Mouse (Mus musculus) ovary, postnatal 14 days (tissue): Measurements from ENCODE around the gene Smim24.

ENCODE experiments used
- DNase-seq: peaks from one replicate; pipeline ENCODE4 v3.0.0; 2022; ENCODE audit warnings: low spot score

Smim24 gene

DNA sequence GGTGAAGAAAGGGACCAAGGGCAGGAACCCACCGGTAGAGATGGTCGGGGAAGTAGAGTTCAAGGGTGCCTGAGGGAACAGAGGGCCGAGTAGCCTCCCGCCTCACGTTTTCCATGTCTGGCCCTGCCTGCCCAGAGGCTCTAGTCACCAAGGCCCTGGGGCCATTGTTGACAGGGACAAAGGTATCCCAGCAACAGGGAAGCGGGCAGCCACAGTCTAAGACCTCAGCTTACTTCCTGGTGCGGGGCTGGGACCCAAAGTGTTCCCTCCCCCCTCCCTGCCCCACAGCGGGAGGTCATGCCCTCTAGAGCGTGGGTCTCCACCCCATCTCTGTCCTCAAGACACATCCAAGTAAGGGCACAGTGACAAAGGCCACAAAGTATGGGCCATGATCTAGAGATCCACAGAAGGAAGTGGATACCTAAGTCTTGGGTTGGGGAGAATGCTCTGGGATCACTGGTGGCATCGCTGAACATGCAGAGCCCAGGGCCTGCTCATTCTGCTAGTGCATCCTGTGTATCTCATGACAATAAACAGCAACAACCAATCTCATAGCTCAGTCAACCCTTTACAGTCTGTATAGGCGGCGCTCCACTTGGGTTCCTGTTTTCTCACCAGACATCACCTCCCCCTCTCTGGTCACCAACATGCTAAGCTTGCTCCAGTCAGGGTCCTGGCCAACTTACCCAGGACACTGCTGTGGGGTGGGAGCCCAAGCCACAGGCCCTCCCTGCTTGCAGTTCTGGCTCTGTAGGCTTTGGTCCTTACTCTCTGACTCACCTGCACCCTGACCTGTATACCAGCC, 27.0 kb upstream of the Smim24 start, which contains the start of gene 4930404N11Rik:
Gene 4930404N11Rik, minus strand, starts transcription at position 145 of the 805 bp plus-strand sequence.
- no peak for DNase-seq

DNA sequence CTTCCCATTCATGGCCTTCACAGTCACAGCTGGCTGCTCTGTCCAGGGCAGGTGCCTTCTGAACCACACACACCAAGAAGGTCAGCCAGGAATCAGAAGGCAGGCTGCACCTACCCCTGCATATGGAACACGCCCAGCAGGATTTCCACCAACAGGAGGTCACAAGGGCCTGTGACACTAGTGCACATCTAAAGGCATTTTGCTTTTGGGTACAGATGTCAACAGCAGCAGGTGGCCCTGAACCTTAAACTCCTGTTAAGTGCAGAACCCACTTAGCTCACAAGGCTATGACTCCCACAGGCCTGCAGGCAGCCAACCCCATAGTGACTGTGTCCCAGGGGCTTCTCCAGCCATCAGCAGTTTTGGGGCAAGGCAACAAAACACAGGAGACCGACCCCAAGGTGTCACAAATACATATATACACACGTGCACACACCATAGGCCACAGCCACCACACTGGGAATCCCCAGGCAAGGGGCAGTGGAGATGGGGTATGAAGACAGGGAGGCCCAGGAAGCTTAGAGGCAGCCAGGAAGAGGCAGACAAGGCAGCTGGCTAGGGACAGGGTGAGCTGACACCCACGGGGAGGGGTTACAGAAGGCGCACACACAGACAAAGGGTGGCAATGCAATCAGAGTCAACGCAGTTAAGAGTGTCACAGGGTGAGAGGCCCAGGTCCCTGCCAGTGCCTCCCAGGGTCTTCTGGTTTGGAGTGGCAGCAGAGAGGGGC, 26.2 kb upstream of the Smim24 start:
- no peak for DNase-seq

DNA sequence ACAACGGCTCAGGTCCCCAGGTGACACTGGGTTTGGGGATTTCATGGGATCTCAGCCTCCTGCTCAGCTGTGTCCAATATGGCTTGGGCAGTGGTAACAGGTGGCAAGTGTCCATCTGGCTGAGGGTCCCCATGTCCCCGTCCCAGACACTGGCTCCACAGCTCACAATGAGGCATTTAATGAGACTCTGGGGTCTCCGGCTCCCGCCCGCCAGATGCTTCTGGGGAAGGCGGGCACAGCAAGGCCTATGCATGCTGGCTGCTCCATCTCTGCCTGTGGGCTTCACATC, 25.7 kb upstream of the Smim24 start:
- no peak for DNase-seq

DNA sequence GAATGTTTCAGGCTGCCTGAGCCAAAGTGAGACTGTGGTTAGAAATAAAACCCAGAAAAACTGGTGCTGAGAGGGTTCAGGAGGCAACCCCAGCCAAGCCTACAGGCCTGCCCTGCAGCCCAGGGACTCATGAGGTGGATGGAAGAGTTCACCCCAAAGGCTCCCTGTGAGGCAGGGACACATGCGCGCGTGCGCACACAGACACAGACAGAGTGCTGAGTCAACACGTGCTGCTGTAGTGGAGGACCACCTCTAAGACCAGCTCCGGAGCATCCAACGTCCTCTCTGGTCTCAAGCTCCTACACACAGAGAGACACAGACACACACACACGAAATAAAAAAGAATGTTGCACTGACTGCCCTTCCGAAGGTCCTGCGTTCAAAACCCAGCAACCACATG, 17.5 kb upstream of the Smim24 start:
- DNase-seq, result no peak

DNA sequence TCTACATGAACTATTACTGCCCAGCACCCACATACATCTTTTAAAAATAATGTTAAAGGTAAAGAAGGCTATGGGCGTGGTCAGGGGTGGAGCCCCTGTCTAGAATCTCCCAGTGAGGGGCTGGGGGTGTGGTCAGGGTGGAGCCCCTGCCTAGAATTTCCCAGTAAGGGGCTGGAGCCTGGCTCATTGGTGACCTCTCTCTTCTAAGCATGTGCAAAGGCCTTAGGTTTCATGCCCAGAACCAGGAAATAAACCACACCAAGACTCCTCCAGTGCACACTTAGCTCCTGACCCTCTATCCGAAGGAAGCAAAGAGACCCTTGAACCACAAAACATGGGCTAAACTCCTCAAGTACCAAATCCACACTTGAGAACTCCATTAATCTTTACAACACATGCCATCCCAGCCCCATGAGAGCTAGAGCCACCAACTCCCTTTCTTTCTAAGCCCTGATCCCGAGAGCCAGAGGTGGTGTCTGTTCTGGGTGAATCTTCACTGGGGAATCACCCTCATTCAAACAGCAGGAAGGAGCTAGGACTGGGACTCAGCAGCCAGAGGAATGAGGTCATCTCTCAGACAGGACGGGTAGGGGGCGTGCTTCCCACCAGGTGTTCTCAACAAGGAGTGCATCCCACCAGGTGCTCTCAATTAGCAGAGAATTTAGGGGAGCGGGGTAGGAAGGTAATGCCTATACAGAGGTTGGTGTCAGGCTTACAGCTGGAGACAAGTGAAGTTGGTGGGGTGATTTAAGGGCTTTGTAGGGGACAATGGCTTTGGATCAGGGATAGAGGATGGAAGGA, 16.1 kb upstream of the Smim24 start:
- no peak for DNase-seq

DNA sequence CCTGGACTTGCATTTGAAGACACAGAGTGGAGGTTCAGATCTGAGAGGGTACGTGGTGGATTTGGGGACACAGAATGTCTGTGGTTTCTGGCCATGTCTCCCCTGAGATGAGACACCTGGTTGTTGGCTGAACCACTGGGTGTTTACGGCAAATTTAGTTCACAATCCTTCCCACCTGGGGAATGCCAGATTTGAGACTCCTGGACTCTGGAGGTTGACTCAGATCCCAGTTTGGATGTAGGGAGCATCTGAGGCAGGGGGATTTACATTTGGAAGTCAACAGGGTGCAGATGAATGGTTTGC, 15.5 kb upstream of the Smim24 start:
- no peak for DNase-seq

DNA sequence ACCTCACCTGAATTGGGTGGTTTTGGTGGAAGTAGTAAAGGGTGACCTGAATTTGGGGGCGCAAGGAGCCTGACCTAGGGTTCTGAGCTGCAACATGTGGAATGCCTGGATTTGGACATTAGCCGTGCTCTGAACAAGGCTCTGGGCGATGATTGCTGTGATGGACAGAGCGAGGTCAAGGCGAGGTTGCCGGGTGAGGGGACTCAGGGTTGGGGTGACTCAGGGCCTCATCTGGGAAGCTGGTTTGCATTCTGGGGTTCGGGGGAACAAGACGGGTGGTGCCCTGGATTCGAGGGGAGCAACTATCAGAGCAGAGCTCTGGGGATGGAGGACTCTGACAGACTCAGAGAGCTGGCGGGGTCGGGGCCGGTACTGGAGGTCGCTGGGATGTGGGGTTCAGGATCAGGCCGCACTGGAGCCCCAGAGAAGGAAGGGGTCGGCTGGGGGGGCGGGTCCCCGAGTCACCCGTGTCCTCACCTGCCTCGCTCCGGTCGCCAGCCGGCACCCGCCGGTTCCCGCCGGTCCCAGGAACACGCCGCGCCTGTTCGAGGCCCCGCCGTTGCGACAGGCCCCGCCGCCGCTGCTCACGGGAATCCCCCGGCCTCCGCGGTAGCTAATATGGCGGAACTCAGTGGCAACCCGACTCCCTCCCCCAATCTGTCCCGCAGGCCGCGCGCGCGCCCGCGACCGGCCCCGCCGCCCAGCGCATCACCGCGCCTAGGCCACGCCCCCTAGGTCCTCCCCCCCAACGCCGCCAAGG, 14.9 kb upstream of the Smim24 start, which contains the start of gene Fzr1:
Gene Fzr1, minus strand, starts transcription at position 724 of the 760 bp plus-strand sequence.
- DNase-seq, result no peak

DNA sequence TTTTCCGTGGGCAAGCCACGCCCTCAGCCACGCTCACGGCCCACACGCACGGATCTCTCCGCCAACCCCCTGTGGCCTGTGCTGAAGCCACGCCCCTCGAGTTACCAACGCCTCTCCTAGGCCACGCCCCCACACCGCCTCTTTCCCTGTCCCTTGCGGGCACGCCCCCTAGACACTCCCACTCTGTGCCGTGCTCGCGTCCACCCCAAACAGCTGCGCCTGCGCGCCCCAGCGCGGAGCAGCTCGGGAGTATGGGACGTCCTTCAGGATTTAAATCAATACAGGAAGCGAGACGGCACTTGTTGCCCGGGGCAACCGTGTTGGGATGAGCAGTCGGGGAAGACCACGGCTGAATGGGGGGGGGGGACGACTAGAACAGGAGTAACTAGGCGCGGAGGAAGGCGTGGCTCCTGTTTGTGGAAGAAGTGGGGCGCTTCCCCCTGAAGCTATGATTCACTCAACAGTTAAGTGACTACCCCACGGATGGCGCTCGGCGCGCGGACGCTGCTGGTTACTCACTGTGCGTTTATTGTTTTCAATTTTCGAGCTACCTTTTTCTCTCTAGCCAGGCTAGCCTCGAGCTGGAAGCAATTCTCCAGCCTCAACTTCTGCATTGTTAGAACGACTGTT, 14.2 kb upstream of the Smim24 start:
- DNase-seq, result peak; percentile 100

DNA sequence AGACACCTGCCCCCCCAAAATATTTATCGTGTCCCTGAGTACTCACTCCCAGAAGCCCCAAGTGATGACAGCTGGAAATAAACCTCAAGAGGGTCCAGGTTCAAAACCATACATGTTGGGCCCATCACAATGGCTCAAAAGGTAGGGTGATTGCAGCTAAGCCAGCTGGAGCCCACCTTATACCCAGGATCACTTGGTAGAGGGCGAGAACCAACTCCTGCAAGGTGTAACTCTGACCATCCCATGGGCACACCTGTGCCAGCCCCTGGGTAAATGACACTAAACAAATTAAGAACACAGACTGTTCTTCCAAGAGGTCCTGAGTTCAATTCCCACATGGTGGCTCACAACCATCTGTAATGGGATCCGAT, 13.7 kb upstream of the Smim24 start:
- DNase-seq, result no peak

DNA sequence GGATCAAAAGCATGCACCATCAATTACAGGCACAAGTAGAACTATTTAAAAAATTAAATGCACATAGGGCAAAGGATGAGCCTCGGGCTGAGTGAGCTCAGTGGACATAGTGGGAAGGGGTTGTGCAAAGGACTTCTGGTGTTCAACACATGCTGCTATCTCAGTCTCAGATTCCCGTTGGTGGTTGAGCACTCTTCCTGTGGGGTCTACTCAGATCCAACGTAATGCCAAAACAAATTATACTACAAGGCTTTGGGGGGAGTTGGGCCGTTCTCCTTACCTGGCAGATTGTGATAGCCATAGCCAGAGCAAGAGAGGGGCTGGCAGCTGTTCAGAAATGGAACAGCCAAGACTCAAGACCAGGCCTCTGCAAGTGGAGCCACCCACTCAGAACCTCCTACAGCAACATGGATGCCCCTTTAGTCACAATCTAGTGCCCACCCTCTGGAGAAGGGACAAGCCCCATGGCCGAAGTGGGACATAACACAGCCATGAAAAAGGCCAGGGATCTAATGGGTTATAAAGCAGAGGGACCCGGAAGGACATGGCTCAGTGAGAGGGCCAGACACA, 13.0 kb upstream of the Smim24 start:
- no peak for DNase-seq

DNA sequence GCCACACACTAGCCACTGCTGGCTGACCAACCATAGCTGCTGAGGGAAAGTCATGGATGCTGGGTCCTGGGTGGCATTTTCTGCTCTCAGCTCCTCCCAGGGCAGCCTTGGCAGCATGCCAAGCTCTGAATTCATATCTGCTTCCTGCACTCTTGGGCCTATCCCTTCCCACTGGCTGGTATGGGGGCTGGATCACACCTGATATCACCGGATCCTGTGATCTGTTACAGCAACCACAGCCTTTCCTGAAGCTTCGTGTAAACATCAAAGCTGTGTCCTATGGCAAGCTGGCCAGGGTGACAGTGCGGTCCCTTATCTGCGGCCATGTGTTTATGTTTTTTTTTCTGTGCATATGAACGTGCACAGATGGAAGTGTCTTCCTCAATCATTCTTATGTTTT, 10.8 kb upstream of the Smim24 start:
- DNase-seq, result no peak

DNA sequence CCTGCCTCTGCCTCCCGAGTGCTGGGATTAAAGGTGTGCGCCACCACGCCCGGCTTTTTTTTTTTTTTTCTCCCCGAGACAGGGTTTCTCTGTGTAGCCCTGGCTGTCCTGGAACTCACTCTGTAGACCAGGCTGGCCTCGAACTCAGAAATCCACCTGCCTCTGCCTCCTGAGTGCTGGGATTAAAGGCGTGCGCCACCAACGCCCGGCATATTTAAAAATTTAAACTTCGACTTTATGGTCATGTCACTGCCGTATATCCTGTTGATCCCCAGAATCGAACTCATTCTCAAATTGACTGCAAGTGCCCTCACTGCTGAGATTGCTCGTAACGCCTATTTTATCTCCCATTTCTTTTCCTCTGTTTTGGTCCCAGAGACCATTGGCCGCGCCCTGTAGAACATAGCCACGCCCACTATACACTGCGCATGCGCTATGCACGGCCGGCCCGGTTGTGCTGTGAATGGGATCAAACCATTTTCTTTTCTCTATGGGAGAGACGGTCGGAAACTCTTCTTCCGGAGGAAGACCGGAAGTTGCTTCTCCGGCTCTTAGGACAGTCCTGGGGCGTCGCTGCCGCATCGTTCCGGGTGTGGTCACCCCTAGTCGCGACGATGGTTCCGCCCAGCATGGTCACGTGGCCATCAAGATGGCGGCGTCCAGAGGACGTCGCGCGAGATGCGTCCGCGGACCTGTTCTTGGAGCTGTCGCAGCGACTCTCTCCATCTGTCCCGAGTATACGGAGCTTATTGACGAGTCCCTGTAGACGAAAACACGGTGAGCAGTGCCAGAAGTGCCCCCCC, 8.8 kb upstream of the Smim24 start, which contains the start of the genes Dohh and Gm48551:
Gene Dohh, plus strand, starts transcription at position 627 of the 803 bp plus-strand sequence.
Gene Gm48551, plus strand, starts transcription at position 665 of the 803 bp plus-strand sequence.
- DNase-seq, result peak; percentile 99

DNA sequence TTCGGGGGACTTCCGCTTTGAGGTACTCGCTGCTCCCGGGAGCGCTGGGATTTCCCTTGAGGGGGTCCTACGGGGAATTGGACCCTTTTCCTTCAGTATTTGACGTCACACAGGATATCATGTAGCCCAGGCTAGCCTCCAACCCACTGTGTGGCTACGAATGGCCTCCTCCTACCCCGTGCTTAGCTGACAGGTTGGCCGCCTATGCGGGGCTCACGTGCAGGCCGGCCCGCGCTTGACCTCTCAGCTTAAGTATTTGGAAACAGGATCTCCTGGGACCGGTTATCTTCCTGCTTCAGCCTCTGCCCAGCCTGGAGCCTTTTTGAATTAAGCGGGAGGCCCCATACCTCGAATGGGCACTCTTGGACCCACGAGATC, 8.3 kb upstream of the Smim24 start:
- no peak for DNase-seq

DNA sequence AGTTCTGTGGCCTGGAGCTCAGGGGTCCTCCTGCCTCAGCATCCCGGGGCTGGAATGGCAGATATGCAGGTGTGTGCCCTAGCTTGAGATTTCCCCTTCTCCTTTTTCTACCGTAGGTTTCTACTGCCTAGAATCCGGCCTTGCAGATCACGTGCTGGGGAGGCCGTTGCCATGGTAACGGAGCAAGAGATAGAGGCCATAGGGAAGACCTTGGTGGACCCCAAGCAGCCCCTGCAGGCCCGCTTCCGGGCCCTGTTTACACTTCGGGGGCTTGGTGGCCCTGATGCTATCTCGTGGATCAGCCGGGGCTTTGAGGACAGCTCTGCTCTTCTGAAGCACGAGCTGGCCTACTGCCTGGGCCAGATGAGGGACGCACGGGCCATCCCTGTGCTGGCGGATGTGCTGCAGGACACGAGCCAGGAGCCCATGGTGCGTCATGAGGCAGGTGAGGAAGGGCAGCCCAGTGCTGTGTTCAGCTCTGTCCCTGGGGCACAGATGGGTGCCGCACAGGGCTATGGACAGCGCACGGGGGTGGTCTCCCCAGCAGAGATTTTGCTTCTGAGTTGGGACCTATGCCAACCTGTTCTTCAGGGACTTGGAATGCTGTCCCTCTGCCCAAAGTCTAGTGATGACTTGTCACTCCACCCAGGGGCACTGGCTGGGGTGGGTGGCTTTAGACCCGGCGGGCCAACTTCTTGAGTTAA, 7.1 kb upstream of the Smim24 start:
- no peak for DNase-seq

DNA sequence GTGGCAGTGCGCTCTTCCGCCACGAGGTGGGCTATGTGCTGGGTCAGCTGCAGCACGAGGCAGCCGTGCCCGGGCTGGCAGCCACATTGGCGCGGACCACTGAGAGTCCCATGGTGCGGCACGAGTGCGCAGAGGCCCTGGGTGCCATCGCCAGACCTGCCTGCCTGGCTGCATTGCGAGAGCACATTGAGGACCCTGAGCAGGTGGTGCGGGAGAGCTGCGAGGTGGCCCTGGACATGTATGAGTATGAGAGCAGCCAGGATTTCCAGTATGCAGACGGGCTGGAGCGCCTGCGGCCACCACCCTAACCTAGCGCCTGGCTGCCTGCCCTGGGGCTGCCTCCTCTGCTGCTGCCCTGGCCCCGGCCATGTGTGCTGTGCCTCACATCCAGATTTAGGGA, 5.1 kb upstream of the Smim24 start:
- DNase-seq, result no peak

DNA sequence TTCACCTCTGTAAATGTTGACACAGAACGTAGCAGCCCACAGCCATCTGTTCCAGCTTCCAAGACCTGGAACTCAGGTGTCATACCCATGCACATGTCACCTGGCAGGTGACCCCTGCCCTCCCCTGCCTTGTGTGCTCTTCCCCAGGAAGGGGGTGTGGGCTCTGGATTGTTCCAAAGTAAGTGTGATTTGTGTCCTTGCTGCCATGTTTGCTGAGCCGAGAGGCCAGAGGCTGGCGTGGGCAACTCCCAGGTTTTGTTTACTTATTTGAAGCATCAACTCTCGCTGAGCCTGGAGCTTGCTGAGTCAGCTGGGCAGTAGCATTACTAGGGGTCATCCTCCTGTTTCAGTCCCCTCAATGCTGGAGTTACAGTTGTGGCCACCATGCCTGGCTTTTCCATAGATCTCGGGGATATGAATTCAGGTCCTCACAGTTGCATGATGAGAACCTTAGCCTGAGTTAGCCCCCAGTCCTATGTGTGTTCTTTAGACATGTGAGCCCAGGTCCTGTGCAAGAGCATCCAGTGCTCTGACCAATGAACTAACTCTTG, 4.3 kb upstream of the Smim24 start, which contains the start of gene Gm48552:
Gene Gm48552, plus strand, starts transcription at position 501 of the 551 bp plus-strand sequence.
- no peak for DNase-seq

DNA sequence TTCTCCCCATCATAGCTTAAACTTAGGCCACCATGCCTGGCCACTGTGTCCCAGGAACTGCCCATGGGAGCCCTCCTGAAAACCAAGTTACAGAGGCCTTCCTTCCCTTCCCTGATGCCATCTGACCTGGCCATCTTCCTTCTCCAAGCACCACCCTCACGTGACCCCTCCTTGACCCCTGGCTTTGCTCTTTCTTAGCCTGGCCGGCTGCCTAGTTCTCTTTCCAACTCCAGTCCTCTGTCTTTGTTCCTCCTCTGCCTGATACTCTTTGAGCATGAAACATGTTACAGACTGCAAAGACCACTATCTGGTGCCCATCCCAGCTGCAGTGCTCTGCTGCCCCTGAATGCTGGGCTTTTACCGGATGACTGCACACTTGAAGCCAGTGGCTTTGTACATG, 3.5 kb upstream of the Smim24 start:
- no peak for DNase-seq

DNA sequence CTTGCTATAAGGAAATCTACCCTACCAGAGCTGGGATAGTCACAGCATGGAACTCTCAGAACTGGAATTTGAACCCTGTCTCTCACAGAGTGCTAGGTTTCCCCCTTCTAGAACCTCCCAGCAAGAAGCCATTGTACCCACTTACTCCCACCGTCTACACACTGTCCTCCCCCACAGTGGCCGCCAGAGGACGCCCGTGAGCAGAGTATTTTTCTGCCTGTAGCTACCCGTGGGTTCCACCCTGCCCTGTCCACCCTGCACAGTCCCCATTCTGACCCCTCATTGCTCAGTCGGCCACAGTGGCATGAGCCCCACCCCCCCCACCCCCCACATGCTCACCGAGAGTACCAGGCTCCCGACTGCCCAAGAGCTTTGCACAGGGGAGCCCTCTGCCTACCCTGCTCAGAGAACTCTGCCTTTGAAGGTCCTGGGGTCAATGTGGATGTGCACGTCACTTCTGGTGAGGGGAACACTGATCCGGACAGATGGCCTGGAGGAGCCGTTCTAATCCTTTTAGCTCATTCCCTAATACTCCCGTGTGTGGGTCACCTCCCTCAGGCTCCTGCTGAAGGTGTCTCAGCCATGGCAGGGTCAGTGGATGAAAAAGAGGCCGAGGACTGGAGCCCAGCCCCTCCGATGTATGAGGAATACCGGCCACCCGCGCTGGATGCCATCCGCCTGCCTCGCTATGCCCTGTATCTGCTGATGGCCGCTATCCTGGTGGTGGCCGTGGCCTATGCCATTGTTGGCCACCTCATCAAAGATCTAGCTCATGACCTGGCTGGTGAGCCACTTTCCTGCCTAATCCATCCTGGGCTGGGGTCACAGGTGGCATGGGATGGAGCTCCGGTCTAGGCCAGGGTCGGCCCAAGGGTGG, 2.8 kb upstream of the Smim24 start:
- DNase-seq, result peak; percentile 73

DNA sequence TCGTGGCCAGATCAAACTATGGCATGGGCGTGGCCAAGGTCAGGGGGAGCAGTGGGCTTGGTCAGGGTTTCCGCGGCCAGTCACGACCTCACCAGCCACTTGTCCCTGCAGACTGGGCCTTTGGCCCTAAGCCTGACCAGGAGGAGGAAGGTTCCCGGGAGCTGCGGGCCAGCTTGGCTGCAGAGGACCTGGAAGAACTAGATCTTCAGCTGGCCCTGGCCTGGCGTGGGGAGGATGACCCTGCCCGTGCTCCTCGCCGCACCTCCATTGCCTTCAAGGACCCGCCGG, 2.2 kb upstream of the Smim24 start:
- no peak for DNase-seq
